Mouse (Mus musculus) megakaryocyte, adult 5-6 weeks (primary cell): Measurements from ENCODE around the gene U2af2. TPM values are rescaled to one million over a fixed set of nuclear protein-coding genes. Genes with fewer than 3 reads are reported as not detected.
"Not testable (repeated sequence)": the region's sequence is repeated elsewhere in the genome, so short reads cannot be mapped to it uniquely, and the experiment has no call there.

Experiments used
- ATAC-seq: 2 replicates; pipeline ENCODE4 v1.8.0; 2016; ENCODE audit warnings: mild to moderate bottlenecking, inconsistent platforms; ENCODE audit not compliant: poor library complexity, severe bottlenecking
- total RNA-seq, 2 experiments: library from RNA; stranded (forward) in 1 of 2; stranded (reverse) in 1 of 2; fragments of 153-499, 151-499 nt in 1 of 2; fragments of 221-1000, 200-1000 nt in 1 of 2; gene quantifications; 2 replicates each; pipeline versions ENCODE4 v1.2.3 to v1.2.4; 2015 to 2017

U2af2 gene
- total RNA-seq, 2 experiments from 2014 or later, result 68.6 to 170 TPM

GRCm38 (mm10) chr7:5064886-5065285, 2.9 kb downstream of the U2af2 start:
- ATAC-seq, result no peak

GRCm38 (mm10) chr7:5073586-5073985, 11.6 kb downstream of the U2af2 start:
- no peak for ATAC-seq

- ATAC-seq, result no peak
Measured at GRCm38 (mm10) chr7:5074984-5075383, 13.0 kb downstream of the U2af2 start.

- ATAC-seq, result no peak
Measured at GRCm38 (mm10) chr7:5076931-5077330, 15.0 kb downstream of the U2af2 start.

GRCm38 (mm10) chr7:5079365-5080009, 17.5 kb downstream of the U2af2 start:
- not testable (repeated sequence) for ATAC-seq

GRCm38 (mm10) chr7:5080010-5080751, 18.2 kb downstream of the U2af2 start, which contains the start of gene Epn1:
TSS of gene Epn1 (plus strand) at chr7:5080235.
- peak; percentile 94 for ATAC-seq

- no peak for ATAC-seq
Measured at GRCm38 (mm10) chr7:5080815-5081214, 18.9 kb downstream of the U2af2 start.

- ATAC-seq, result no peak
Measured at GRCm38 (mm10) chr7:5081241-5081640, 19.3 kb downstream of the U2af2 start.

GRCm38 (mm10) chr7:5081939-5082338, 20.0 kb downstream of the U2af2 start:
- no peak for ATAC-seq

GRCm38 (mm10) chr7:5083325-5084105, 21.6 kb downstream of the U2af2 start:
- peak; percentile 58 for ATAC-seq

- no peak for ATAC-seq
Measured at GRCm38 (mm10) chr7:5085512-5085911, 23.6 kb downstream of the U2af2 start.

GRCm38 (mm10) chr7:5086921-5087440, 25.0 kb downstream of the U2af2 start:
- no peak for ATAC-seq

GRCm38 (mm10) chr7:5087886-5088285, 25.9 kb downstream of the U2af2 start:
- ATAC-seq, result no peak

GRCm38 (mm10) chr7:5089853-5090252, 27.9 kb downstream of the U2af2 start:
- no peak for ATAC-seq

GRCm38 (mm10) chr7:5091008-5091728, 29.2 kb downstream of the U2af2 start:
- no peak for ATAC-seq

- ATAC-seq, result no peak
Measured at GRCm38 (mm10) chr7:5092381-5092780, 30.4 kb downstream of the U2af2 start.

- ATAC-seq, result no peak
Measured at GRCm38 (mm10) chr7:5092831-5093510, 31.0 kb downstream of the U2af2 start.

- ATAC-seq, result no peak
Measured at GRCm38 (mm10) chr7:5098769-5099168, 36.8 kb downstream of the U2af2 start.

- no peak for ATAC-seq
Measured at GRCm38 (mm10) chr7:5099796-5100195, 37.9 kb downstream of the U2af2 start.

GRCm38 (mm10) chr7:5101066-5101663, 39.2 kb downstream of the U2af2 start:
- ATAC-seq, result peak; percentile 95
